Mouse (Mus musculus): ENCODE measurements at regions not wholly inside any gene's neighbourhood (a gene's known extent, or its start where the extent isn't known, plus 50 kb on each side); places are given as distances from the start of the nearest gene placed in this dataset.

DNA sequence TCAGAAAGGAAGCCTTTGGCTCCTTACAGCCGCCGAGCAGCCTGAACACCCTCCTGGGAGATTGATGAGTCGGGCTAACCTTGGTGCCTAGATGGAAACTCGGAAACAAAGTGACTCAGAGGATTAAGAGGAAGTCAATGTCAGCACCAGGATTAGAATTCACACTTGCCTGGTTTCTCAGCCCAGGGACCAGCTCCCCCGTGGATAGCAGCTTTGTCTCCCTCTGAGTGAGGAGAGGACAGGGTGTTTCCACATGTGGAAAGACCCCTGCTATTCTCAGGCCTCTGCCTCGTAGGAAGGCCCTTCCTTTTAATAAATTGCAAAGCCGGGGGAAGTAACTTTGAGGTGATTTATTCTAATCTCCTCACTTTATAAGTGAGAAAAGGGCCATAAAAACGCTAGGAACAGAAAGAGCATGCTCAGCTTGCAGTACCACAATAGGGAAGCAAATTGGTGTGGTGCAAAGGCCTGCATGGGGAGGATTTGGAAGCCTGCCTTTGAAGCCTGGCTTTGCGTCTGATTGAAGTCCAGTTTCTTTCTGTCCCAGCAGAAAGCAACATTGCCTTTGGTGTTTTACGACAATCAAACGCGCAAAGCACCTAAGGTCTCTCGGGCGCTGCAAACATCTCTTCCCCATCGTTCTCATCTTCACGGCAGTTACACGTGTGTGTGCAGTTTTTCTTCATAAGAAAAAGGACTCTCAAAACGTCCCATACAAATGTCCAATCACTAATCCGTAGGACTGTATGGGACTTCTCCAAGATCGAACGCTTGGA lies 242.8 kb downstream of the Ndfip2 start:
- H3K4me3 ChIP-seq (ENCODE audit: low read depth, low read length): no peak overlapping the region
- no peak for ATAC-seq (replicated peaks; ENCODE audit: low FRiP score, low TSS enrichment, low read depth)

DNA sequence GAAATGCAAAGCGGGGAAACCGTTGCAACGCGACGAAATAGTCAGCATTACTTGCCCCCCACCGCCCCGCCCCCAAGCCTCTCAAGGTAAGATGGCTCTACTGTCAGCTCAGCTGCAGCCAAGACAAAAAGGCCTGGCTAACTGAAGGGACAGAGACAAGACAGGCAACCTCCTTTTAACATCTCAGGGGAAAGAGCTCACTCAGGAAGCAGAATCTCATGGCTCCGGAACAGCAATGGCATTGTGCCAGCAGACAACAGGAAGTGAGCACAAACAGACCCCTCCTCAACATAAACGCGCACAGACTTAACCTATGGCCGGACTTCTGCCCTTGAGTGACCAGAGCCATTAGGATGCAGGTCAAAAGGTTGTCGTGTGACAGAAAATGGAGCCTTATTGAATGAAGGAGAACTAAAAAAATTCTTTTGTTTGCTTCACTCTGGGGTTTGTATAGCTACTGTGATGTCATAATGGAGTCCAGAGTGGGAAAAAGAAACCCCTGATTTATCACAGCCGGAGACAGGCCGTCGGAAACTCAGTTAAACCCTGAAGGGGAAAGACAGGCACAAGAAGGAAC lies 241.0 kb downstream of the Ndfip2 start:
- no peak overlapping the region for H3K9ac ChIP-seq (ENCODE audit: low read length)
- 23% methylated on average over 15 of the region's 15 CpGs for WGBS

More for the DNA sequence above, 242.8 kb downstream of the Ndfip2 start:
- peak overlapping the region; percentile 59; the same call in 1 of the 2 replicates for H3K27ac ChIP-seq (ENCODE audit: low read depth)
- H3K9me3 ChIP-seq (ENCODE audit: control insufficient read depth, low read length): no peaks in the 10 kb centered on the region
- H3K36me3 ChIP-seq (ENCODE audit: control insufficient read depth, insufficient read depth, low read length): no peaks in the 10 kb centered on the region
- WGBS: 24% methylated on average over 21 of the region's 21 CpGs
- peaks cover 36% of the 10 kb centered on the region for H3K4me1 ChIP-seq (replicated peaks; ENCODE audit: control insufficient read depth, insufficient read depth, low read length)
- H3K9ac ChIP-seq (ENCODE audit: low read length): no peak overlapping the region
- 0 out of 2 replicates have a peak, but pooled peaks cover 3% of the 10 kb centered on the region for H3K27me3 ChIP-seq (replicated peaks; ENCODE audit: control insufficient read depth, insufficient read depth, low read length)
- no peak for DNase-seq (ENCODE audit: low spot score)
- peak overlapping the region; percentile 40 for H3K4me2 ChIP-seq (ENCODE audit: low read length)

DNA sequence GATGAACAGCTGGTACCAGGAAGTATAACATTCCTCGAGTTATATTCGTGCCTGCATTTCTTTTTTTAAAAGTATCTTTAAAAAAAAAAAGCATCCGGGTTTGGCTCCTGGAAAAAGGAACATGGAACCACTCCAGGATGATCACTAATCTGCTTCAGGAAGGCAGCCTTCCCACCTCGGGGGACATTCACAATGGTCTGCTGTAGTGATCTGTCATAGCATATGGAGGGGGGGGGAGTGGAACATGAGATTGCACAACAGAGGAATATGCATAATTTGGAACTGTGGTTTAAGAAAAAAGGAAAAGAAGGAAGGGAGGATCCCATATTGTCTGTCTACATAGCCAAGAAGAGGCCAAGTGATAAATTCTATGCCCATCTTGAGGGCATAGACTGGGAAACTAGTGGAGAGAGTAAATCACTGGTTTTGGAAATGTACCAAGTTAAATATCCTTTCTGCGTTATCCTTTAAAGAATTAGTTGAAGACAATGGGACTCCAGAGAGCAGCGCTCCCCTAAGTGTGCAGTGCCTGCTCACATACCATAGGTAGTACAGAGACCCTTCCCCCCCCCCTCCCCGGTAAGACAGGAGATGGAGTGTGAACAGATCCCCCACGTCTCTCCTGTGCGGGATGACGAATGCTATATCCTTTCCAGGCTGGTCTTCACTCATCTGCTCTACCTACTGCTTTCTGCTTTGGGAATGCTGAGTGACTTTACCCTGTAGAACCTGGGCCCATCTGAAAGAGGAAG lies 240.0 kb downstream of the Ndfip2 start:
- H3K27me3 ChIP-seq (replicated peaks; ENCODE audit: control insufficient read depth, insufficient read depth, low read length): 0 out of 2 replicates have a peak, but pooled peaks cover 3% of the 10 kb centered on the region
- H3K9me3 ChIP-seq (ENCODE audit: control insufficient read depth, low read length): no peaks in the 10 kb centered on the region
- DNase-seq (ENCODE audit: low spot score) (no peak), ATAC-seq (replicated peaks; ENCODE audit: low FRiP score, low TSS enrichment, low read depth) (no peak)
- no peak overlapping the region for H3K9ac ChIP-seq (ENCODE audit: low read length)
- H3K4me3 ChIP-seq (ENCODE audit: low read depth, low read length): no peak overlapping the region
- WGBS: 56% methylated on average over 10 of the region's 10 CpGs
- H3K27ac ChIP-seq (ENCODE audit: low read depth): no peak overlapping the region
- no peak overlapping the region for H3K4me2 ChIP-seq (ENCODE audit: low read length)
- no peaks in the 10 kb centered on the region for H3K36me3 ChIP-seq (ENCODE audit: control insufficient read depth, insufficient read depth, low read length)
- H3K4me1 ChIP-seq (replicated peaks; ENCODE audit: control insufficient read depth, insufficient read depth, low read length): peaks cover 36% of the 10 kb centered on the region

More for the DNA sequence above, 241.0 kb downstream of the Ndfip2 start:
- peak overlapping the region; percentile 43 for H3K4me2 ChIP-seq (ENCODE audit: low read length)
- H3K36me3 ChIP-seq (ENCODE audit: control insufficient read depth, insufficient read depth, low read length): no peaks in the 10 kb centered on the region
- DNase-seq (ENCODE audit: low spot score): peak; percentile 71
- H3K27me3 ChIP-seq (replicated peaks; ENCODE audit: control insufficient read depth, insufficient read depth, low read length): 0 out of 2 replicates have a peak, but pooled peaks cover 3% of the 10 kb centered on the region
- H3K4me3 ChIP-seq (ENCODE audit: low read depth, low read length): no peak overlapping the region
- H3K4me1 ChIP-seq (replicated peaks; ENCODE audit: control insufficient read depth, insufficient read depth, low read length): peaks cover 36% of the 10 kb centered on the region
- H3K9me3 ChIP-seq (ENCODE audit: control insufficient read depth, low read length): no peaks in the 10 kb centered on the region
- peak overlapping the region; percentile 64 for H3K27ac ChIP-seq (ENCODE audit: low read depth)
- 0 out of 2 replicates have a peak, but pooled peaks have one; percentile 29 for ATAC-seq (replicated peaks; ENCODE audit: low FRiP score, low TSS enrichment, low read depth)

DNA sequence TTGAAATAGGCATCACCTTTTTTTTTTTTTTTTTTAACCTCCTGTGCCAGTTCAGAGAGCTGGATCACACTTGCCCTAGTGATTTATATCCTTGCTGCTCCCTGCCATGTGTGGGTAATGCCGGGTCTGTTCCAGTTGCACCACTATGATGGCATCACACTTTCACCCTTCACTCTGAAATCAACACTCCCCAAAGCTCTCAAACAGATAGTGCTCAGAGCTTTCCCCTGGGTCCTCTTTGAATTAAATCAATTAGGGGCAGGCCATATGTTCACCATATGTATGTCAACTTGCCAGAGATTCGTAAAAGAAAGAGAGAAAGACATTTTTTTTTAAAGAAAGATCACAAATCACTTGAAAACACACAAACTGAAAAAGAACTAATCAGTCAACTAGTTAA lies 236.8 kb downstream of the Ndfip2 start:
- H3K9ac ChIP-seq (ENCODE audit: low read length): no peak overlapping the region
- ATAC-seq (replicated peaks; ENCODE audit: low FRiP score, low TSS enrichment, low read depth) (no peak), DNase-seq (ENCODE audit: low spot score) (no peak)
- no peaks in the 10 kb centered on the region for H3K27me3 ChIP-seq (replicated peaks; ENCODE audit: control insufficient read depth, insufficient read depth, low read length)
- no peak overlapping the region for H3K27ac ChIP-seq (ENCODE audit: low read depth)
- H3K36me3 ChIP-seq (ENCODE audit: control insufficient read depth, insufficient read depth, low read length): no peaks in the 10 kb centered on the region
- no peak overlapping the region for H3K4me2 ChIP-seq (ENCODE audit: low read length)
- WGBS: 28% methylated on average over 2 of the region's 2 CpGs
- H3K4me3 ChIP-seq (ENCODE audit: low read depth, low read length): no peak overlapping the region
- no peaks in the 10 kb centered on the region for H3K9me3 ChIP-seq (ENCODE audit: control insufficient read depth, low read length)
- H3K4me1 ChIP-seq (replicated peaks; ENCODE audit: control insufficient read depth, insufficient read depth, low read length): peaks cover 13% of the 10 kb centered on the region

DNA sequence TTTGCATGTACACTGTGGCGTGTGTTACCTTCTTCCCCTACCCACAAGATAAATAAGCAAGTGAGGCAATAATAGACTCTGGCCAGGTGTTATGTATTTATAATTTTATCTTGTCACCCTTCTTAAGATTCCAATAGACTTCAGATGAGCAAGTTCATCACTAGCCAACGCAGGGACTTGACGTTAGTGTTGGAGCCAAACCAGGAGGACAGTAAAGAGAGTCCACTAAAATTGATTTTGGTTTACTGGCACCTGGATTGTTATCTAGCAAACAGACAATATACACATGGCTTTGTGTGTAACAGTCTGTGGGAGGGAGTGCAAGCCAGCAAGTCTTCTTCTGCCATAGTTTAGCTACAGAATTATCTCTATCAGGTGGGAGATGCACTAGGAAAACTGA lies 236.0 kb downstream of the Ndfip2 start:
- Histone ChIP-seq H3K9ac (ENCODE audit: low read length) (no peak overlapping the region), H3K36me3 (ENCODE audit: control insufficient read depth, insufficient read depth, low read length) (no peaks in the 10 kb centered on the region), H3K27ac (ENCODE audit: low read depth) (no peak overlapping the region), H3K4me3 (ENCODE audit: low read depth, low read length) (no peak overlapping the region), H3K9me3 (ENCODE audit: control insufficient read depth, low read length) (no peaks in the 10 kb centered on the region), H3K27me3 (replicated peaks; ENCODE audit: control insufficient read depth, insufficient read depth, low read length) (no peaks in the 10 kb centered on the region), H3K4me1 (replicated peaks; ENCODE audit: control insufficient read depth, insufficient read depth, low read length) (peaks cover 12% of the 10 kb centered on the region), H3K4me2 (ENCODE audit: low read length) (no peak overlapping the region)
- WGBS: 85% methylated on average over 3 of the region's 3 CpGs
- no peak for ATAC-seq (replicated peaks; ENCODE audit: low FRiP score, low TSS enrichment, low read depth)
- no peak for DNase-seq (ENCODE audit: low spot score)

DNA sequence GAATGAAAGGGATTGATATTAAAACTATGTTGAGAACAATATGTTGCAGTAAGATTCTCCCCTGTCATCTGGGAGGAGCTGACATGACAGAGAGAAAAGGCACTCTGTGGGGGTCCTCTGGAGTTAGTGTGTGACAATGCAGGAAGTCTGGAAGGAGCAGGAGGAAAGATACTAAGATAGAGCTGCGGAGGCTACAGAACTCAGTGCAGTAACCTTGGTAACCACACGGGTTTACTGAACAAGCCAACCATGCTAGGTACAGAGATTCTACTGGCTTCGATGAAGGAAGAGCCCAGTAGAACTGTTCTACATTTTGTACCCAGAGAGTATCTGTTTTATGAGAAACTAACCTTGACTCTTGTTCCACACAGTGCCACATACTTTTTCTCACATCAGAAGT lies 231.8 kb downstream of the Ndfip2 start:
- Histone ChIP-seq H3K36me3 (ENCODE audit: control insufficient read depth, insufficient read depth, low read length) (no peaks in the 10 kb centered on the region), H3K4me2 (ENCODE audit: low read length) (no peak overlapping the region), H3K27ac (ENCODE audit: low read depth) (no peak overlapping the region), H3K9me3 (ENCODE audit: control insufficient read depth, low read length) (no peaks in the 10 kb centered on the region), H3K9ac (ENCODE audit: low read length) (no peak overlapping the region), H3K4me3 (ENCODE audit: low read depth, low read length) (no peak overlapping the region), H3K27me3 (replicated peaks; ENCODE audit: control insufficient read depth, insufficient read depth, low read length) (no peaks in the 10 kb centered on the region), H3K4me1 (replicated peaks; ENCODE audit: control insufficient read depth, insufficient read depth, low read length) (no peaks in the 10 kb centered on the region)
- 57% methylated on average over 3 of the region's 3 CpGs for WGBS
- no peak for ATAC-seq (replicated peaks; ENCODE audit: low FRiP score, low TSS enrichment, low read depth)
- no peak for DNase-seq (ENCODE audit: low spot score)

DNA sequence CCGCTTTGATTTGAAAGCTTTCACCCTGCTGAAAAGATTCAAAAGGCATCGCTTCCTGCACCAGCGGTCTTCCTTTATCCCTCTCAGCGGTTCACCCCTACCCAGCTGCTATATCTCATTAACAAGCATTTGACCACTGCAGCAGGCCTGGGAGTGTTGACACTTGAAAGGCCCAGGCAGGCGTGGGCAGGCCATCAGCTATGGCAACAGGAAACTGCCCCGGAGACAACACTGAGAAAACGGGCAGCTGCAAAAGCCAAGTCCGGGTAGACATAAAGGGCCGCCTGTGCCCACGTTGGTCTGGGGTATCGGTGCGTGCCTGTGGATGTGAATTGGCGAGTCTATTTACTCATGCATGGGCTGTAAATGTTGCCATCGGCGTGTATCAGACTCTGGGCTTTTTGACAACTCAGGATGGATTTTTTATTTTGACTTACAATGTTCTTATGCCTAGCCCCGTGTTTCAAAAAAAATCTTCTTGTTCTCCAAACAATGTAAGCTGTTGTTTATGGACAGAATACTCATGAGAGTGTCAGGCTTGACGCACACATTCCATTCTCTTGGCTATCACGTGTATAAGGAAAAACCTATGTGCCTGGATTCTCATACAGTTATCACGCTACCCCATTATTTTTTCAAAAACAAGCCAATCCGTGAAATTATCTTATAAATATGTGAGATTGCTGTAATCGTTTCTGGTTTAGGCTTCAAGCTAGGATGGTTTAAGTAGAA lies 225.1 kb downstream of the Ndfip2 start:
- peak overlapping the region; percentile 35 for H3K9ac ChIP-seq (ENCODE audit: low read length)
- peak overlapping the region; percentile 63 for H3K4me2 ChIP-seq (ENCODE audit: low read length)
- ATAC-seq (replicated peaks; ENCODE audit: low FRiP score, low TSS enrichment, low read depth) (peak; percentile 76; the same call in 1 of the 2 replicates), DNase-seq (ENCODE audit: low spot score) (peak; percentile 76)
- H3K36me3 ChIP-seq (ENCODE audit: control insufficient read depth, insufficient read depth, low read length): no peaks in the 10 kb centered on the region
- H3K27me3 ChIP-seq (replicated peaks; ENCODE audit: control insufficient read depth, insufficient read depth, low read length): 0 out of 2 replicates have a peak, but pooled peaks cover 3% of the 10 kb centered on the region
- no peaks in the 10 kb centered on the region; the same call in none of the 2 replicates for H3K4me1 ChIP-seq (replicated peaks; ENCODE audit: control insufficient read depth, insufficient read depth, low read length)
- peak overlapping the region; percentile 40; the same call in 1 of the 2 replicates for H3K27ac ChIP-seq (ENCODE audit: low read depth)
- peak overlapping the region; percentile 27; the same call in 1 of the 2 replicates for H3K4me3 ChIP-seq (ENCODE audit: low read depth, low read length)
- H3K9me3 ChIP-seq (ENCODE audit: control insufficient read depth, low read length): no peaks in the 10 kb centered on the region
- WGBS: 15% methylated on average over 21 of the region's 21 CpGs
